Mouse (Mus musculus) cerebellum, adult 2 months (tissue): Measurements from ENCODE around the gene Otop3.

Experiments used
- CTCF ChIP-seq: fragments of 200-500 bp; IDR thresholded peaks from 2 replicates; pipeline ENCODE4 v1.5.1; 2011; ENCODE audit warnings: low read depth, mild to moderate bottlenecking, control low read depth, low read length, moderate library complexity, borderline replicate concordance; ENCODE audit not compliant: insufficient read depth
- POLR2A ChIP-seq: fragments of 200-500 bp; IDR thresholded peaks from 2 replicates; pipeline ENCODE4 v1.6.1; 2011; ENCODE audit warnings: low read length, control low read depth, borderline replicate concordance; ENCODE audit not compliant: insufficient read depth

GRCm38 (mm10) chr11:115295939-115296338 lies 38.6 kb upstream of the Otop3 start:
- TF ChIP-seq CTCF (no peak), POLR2A (no peak)
